Mouse (Mus musculus) limb, embryonic 14.5 days (tissue): ENCODE measurements at regions not wholly inside any gene's neighbourhood (a gene's known extent, or its start where the extent isn't known, plus 50 kb on each side); places are given as distances from the start of the nearest gene placed in this dataset.

Experiments used
- ATAC-seq: fragments of 200-750 bp; cut with Nextera tagmentation; 2 replicates; pipeline ENCODE4 v1.8.0; 2017; ENCODE audit warnings: low read depth, moderate number of reproducible peaks, moderate TSS enrichment; ENCODE audit not compliant: low FRiP score
- DNase-seq: peaks from one replicate; pipeline ENCODE4 v3.0.0-alpha.2; 2015; ENCODE audit warnings: low spot score
- H3K27ac ChIP-seq: fragments of 300-500 bp; sonication (generic); replicated peaks from 2 replicates; pipeline ENCODE4 v1.5.1; 2014; ENCODE audit warnings: low read depth, mild to moderate bottlenecking, low read length, moderate library complexity, mixed read lengths
- H3K27me3 ChIP-seq: fragments of 300-500 bp; sonication (generic); 2 replicates; pipeline ENCODE4 v1.6.1; 2014; ENCODE audit warnings: low read length, mixed read lengths; ENCODE audit not compliant: control insufficient read depth, insufficient read depth
- H3K36me3 ChIP-seq: fragments of 300-500 bp; sonication (generic); 2 replicates; pipeline ENCODE4 v1.6.1; 2014; ENCODE audit warnings: mild to moderate bottlenecking, low read length, moderate library complexity, mixed read lengths; ENCODE audit not compliant: control insufficient read depth, insufficient read depth
- H3K4me1 ChIP-seq: fragments of 300-500 bp; sonication (generic); 2 replicates; pipeline ENCODE4 v1.6.1; 2014; ENCODE audit warnings: antibody characterized with exemption, low read length, mixed read lengths; ENCODE audit not compliant: control insufficient read depth, insufficient read depth
- H3K4me2 ChIP-seq: fragments of 300-500 bp; sonication (generic); replicated peaks from 2 replicates; pipeline ENCODE4 v1.6.1; 2014; ENCODE audit warnings: low read depth, mild to moderate bottlenecking, low read length, moderate library complexity; ENCODE audit not compliant: severe bottlenecking
- H3K4me3 ChIP-seq: fragments of 300-500 bp; sonication (generic); replicated peaks from 2 replicates; pipeline ENCODE4 v1.5.1; 2014; ENCODE audit warnings: low read length
- H3K9ac ChIP-seq: fragments of 300-500 bp; sonication (generic); 2 replicates; pipeline ENCODE4 v1.6.1; 2014; ENCODE audit warnings: mild to moderate bottlenecking, low read depth, low read length, moderate library complexity; ENCODE audit not compliant: severe bottlenecking
- H3K9me3 ChIP-seq: fragments of 300-500 bp; sonication (generic); 2 replicates; pipeline ENCODE4 v1.6.1; 2016; ENCODE audit warnings: low read length; ENCODE audit not compliant: control insufficient read depth
- POLR2A ChIP-seq: fragments of 200-500 bp; IDR thresholded peaks from 2 replicates; pipeline ENCODE4 v1.8.0; 2012; ENCODE audit warnings: inconsistent platforms, mild to moderate bottlenecking, moderate library complexity, borderline replicate concordance; ENCODE audit not compliant: insufficient read depth, insufficient read length; ENCODE audit errors: extremely low read depth
- WGBS: fragments of 180-500 bp; shearing (Covaris S2); extraction: QIAGEN DNeasy Blood & Tissue Kit; methylation state at CpG from one replicate; pipeline ENCODE4 v1.1.7; 2014; 5-methylcytosine and 5-hydroxymethylcytosine counted together

DNA sequence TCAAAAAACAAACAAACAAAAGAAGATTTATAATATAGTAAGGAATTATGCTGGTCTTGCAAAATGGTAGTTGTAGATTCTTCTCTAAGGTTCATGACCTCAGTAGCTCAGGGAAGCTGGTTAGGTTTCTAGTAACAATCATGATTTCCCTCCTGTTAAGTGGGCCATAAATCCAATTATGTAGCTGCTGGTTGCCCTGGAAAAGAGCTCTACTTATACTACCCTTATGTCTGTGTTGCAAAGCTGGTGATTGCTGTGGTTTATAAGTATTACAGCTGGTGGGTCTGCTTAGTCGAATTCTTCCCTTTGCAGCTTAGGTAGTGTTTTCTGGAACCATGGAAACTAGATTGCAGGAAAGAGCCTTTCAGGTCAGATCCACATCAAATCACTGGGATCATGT, 1161.9 kb upstream of the Adam24 start:
- H3K9ac ChIP-seq = no peak overlapping the region
- TF ChIP-seq POLR2A = no peak
- no peaks in the 10 kb centered on the region for H3K9me3 ChIP-seq
- no peaks in the 10 kb centered on the region for H3K4me1 ChIP-seq
- no peak overlapping the region for H3K4me3 ChIP-seq
- DNase-seq = no peak
- no peaks in the 10 kb centered on the region for H3K27me3 ChIP-seq
- H3K27ac ChIP-seq = no peak overlapping the region
- no peak overlapping the region for H3K4me2 ChIP-seq
- ATAC-seq = no peak
- H3K36me3 ChIP-seq = no peaks in the 10 kb centered on the region
- 3% methylated on average over 1 of the region's 1 CpGs for WGBS
